Mouse (Mus musculus) heart, embryonic 12.5 days (tissue): ENCODE measurements at regions not wholly inside any gene's neighbourhood (a gene's known extent, or its start where the extent isn't known, plus 50 kb on each side); places are given as distances from the start of the nearest gene placed in this dataset.

ENCODE experiments used
- ATAC-seq: fragments of 200-750 bp; cut with Nextera tagmentation; 2 replicates; pipeline ENCODE4 v1.8.0; 2017; ENCODE audit warnings: moderate TSS enrichment, moderate library complexity; ENCODE audit not compliant: insufficient number of reproducible peaks, low FRiP score
- H3K27ac ChIP-seq: fragments of 300-500 bp; sonication (generic); 2 replicates; pipeline ENCODE4 v1.5.1; 2016; ENCODE audit warnings: mild to moderate bottlenecking, moderate library complexity; ENCODE audit not compliant: poor library complexity, severe bottlenecking
- H3K27me3 ChIP-seq: fragments of 300-500 bp; sonication (generic); replicated peaks from 2 replicates; pipeline ENCODE4 v1.6.1; 2016; ENCODE audit warnings: mild to moderate bottlenecking, moderate library complexity
- H3K36me3 ChIP-seq: fragments of 300-500 bp; sonication (generic); 2 replicates; pipeline ENCODE4 v1.6.1; 2016; ENCODE audit warnings: mild to moderate bottlenecking, moderate library complexity
- H3K4me1 ChIP-seq: fragments of 300-500 bp; sonication (generic); replicated peaks from 2 replicates; pipeline ENCODE4 v1.6.1; 2016; ENCODE audit warnings: mild to moderate bottlenecking
- H3K4me2 ChIP-seq: fragments of 300-500 bp; sonication (generic); 2 replicates; pipeline ENCODE4 v1.6.1; 2016; ENCODE audit warnings: mild to moderate bottlenecking, moderate library complexity
- H3K4me3 ChIP-seq: fragments of 300-500 bp; sonication (generic); 2 replicates; pipeline ENCODE4 v1.5.1; 2016; ENCODE audit warnings: mild to moderate bottlenecking
- H3K9ac ChIP-seq: fragments of 300-500 bp; sonication (generic); 2 replicates; pipeline ENCODE4 v1.6.1; 2016; ENCODE audit warnings: mild to moderate bottlenecking, moderate library complexity
- H3K9me3 ChIP-seq: fragments of 300-500 bp; sonication (generic); replicated peaks from 2 replicates; pipeline ENCODE4 v1.6.1; 2016; ENCODE audit warnings: mild to moderate bottlenecking, moderate library complexity
- WGBS: fragments of 180-500 bp; shearing (Covaris S2); methylation state at CpG from one replicate; pipeline ENCODE4 v1.1.7; 2016; 5-methylcytosine and 5-hydroxymethylcytosine counted together

GRCm38 (mm10) chr7:137713856-137714255 lies 276.4 kb downstream of the Glrx3 start:
- no peaks in the 10 kb centered on the region for H3K36me3 ChIP-seq
- H3K4me1 ChIP-seq = no peaks in the 10 kb centered on the region
- H3K4me2 ChIP-seq = no peak overlapping the region
- H3K4me3 ChIP-seq = no peak overlapping the region
- no peak overlapping the region for H3K27ac ChIP-seq
- H3K9me3 ChIP-seq = no peaks in the 10 kb centered on the region
- H3K9ac ChIP-seq = no peak overlapping the region
- ATAC-seq = no peak
- H3K27me3 ChIP-seq = no peaks in the 10 kb centered on the region
- 69% methylated on average over 3 of the region's 3 CpGs for WGBS

- 32% methylated on average over 12 of the region's 12 CpGs for WGBS
- Histone ChIP-seq H3K4me1 (no peaks in the 10 kb centered on the region), H3K27ac (no peak overlapping the region), H3K9ac (no peak overlapping the region), H3K4me2 (no peak overlapping the region), H3K27me3 (no peaks in the 10 kb centered on the region), H3K9me3 (no peaks in the 10 kb centered on the region), H3K36me3 (no peaks in the 10 kb centered on the region), H3K4me3 (no peak overlapping the region)
- ATAC-seq = no peak
Measured at GRCm38 (mm10) chr7:137714318-137714962, 277.0 kb downstream of the Glrx3 start.

GRCm38 (mm10) chr7:137715126-137715900 lies 277.9 kb downstream of the Glrx3 start:
- WGBS = 71% methylated on average over 6 of the region's 6 CpGs
- H3K4me1 ChIP-seq = no peaks in the 10 kb centered on the region
- no peaks in the 10 kb centered on the region for H3K27me3 ChIP-seq
- ATAC-seq = no peak
- no peaks in the 10 kb centered on the region for H3K9me3 ChIP-seq
- H3K4me3 ChIP-seq = no peak overlapping the region
- H3K4me2 ChIP-seq = no peak overlapping the region
- H3K9ac ChIP-seq = no peak overlapping the region
- H3K27ac ChIP-seq = no peak overlapping the region
- H3K36me3 ChIP-seq = no peaks in the 10 kb centered on the region

- ATAC-seq = no peak
- no peaks in the 10 kb centered on the region for H3K9me3 ChIP-seq
- H3K27me3 ChIP-seq = no peaks in the 10 kb centered on the region
- H3K36me3 ChIP-seq = no peaks in the 10 kb centered on the region
- no peak overlapping the region for H3K27ac ChIP-seq
- H3K9ac ChIP-seq = no peak overlapping the region
- WGBS = 59% methylated on average over 7 of the region's 7 CpGs
- no peak overlapping the region for H3K4me2 ChIP-seq
- H3K4me3 ChIP-seq = no peak overlapping the region
- H3K4me1 ChIP-seq = no peaks in the 10 kb centered on the region
Measured at GRCm38 (mm10) chr7:137723361-137724040, 286.1 kb downstream of the Glrx3 start.

GRCm38 (mm10) chr7:137726031-137726430 lies 288.6 kb downstream of the Glrx3 start:
- peak; percentile 36; the same call in 1 of the 2 replicates for ATAC-seq

GRCm38 (mm10) chr7:137735873-137736527 lies 298.6 kb downstream of the Glrx3 start:
- Histone ChIP-seq H3K27me3 (no peaks in the 10 kb centered on the region), H3K4me2 (no peak overlapping the region), H3K4me3 (no peak overlapping the region), H3K4me1 (no peaks in the 10 kb centered on the region; the same call in 1 of the 2 replicates), H3K27ac (no peak overlapping the region), H3K36me3 (no peaks in the 10 kb centered on the region), H3K9ac (no peak overlapping the region), H3K9me3 (no peaks in the 10 kb centered on the region)
- ATAC-seq = no peak
- 87% methylated on average over 5 of the region's 5 CpGs for WGBS

More at GRCm38 (mm10) chr7:137726031-137726430, 288.6 kb downstream of the Glrx3 start:
- Histone ChIP-seq H3K27ac (no peak overlapping the region), H3K36me3 (no peaks in the 10 kb centered on the region), H3K4me1 (no peaks in the 10 kb centered on the region), H3K4me3 (no peak overlapping the region), H3K9ac (no peak overlapping the region), H3K4me2 (no peak overlapping the region), H3K27me3 (no peaks in the 10 kb centered on the region), H3K9me3 (no peaks in the 10 kb centered on the region; the same call in 1 of the 2 replicates)
- WGBS = 71% methylated on average over 7 of the region's 7 CpGs

- no peaks in the 10 kb centered on the region for H3K9me3 ChIP-seq
- H3K27ac ChIP-seq = no peak overlapping the region
- H3K4me1 ChIP-seq = peaks cover 6% of the 10 kb centered on the region; the same call in 1 of the 2 replicates
- no peak overlapping the region for H3K4me3 ChIP-seq
- H3K4me2 ChIP-seq = no peak overlapping the region
- no peaks in the 10 kb centered on the region for H3K36me3 ChIP-seq
- 51% methylated on average over 3 of the region's 3 CpGs for WGBS
- no peak for ATAC-seq
- H3K9ac ChIP-seq = no peak overlapping the region
- H3K27me3 ChIP-seq = no peaks in the 10 kb centered on the region
Measured at GRCm38 (mm10) chr7:137741702-137742101, 304.3 kb downstream of the Glrx3 start.

- 23% methylated on average over 7 of the region's 7 CpGs for WGBS
- no peak for ATAC-seq
- H3K27ac ChIP-seq = no peak overlapping the region
Measured at GRCm38 (mm10) chr7:137742297-137742751, 304.9 kb downstream of the Glrx3 start.

GRCm38 (mm10) chr7:137745575-137745974 lies 308.2 kb downstream of the Glrx3 start:
- Histone ChIP-seq H3K9ac (no peak overlapping the region), H3K4me1 (peaks cover 6% of the 10 kb centered on the region; the same call in 1 of the 2 replicates), H3K36me3 (no peaks in the 10 kb centered on the region), H3K9me3 (no peaks in the 10 kb centered on the region), H3K27me3 (no peaks in the 10 kb centered on the region), H3K4me3 (no peak overlapping the region), H3K4me2 (no peak overlapping the region), H3K27ac (no peak overlapping the region)
- WGBS = 48% methylated on average over 1 of the region's 1 CpGs
- ATAC-seq = no peak

More at GRCm38 (mm10) chr7:137742297-137742751, 304.9 kb downstream of the Glrx3 start:
- no peaks in the 10 kb centered on the region for H3K36me3 ChIP-seq
- H3K4me3 ChIP-seq = no peak overlapping the region
- no peak overlapping the region for H3K9ac ChIP-seq
- H3K4me1 ChIP-seq = peaks cover 6% of the 10 kb centered on the region; the same call in 1 of the 2 replicates
- H3K9me3 ChIP-seq = no peaks in the 10 kb centered on the region
- H3K4me2 ChIP-seq = no peak overlapping the region
- no peaks in the 10 kb centered on the region for H3K27me3 ChIP-seq

GRCm38 (mm10) chr7:137745991-137746390 lies 308.6 kb downstream of the Glrx3 start:
- Histone ChIP-seq H3K27me3 (no peaks in the 10 kb centered on the region), H3K4me3 (no peak overlapping the region), H3K4me1 (peaks cover 6% of the 10 kb centered on the region; the same call in 1 of the 2 replicates), H3K9ac (no peak overlapping the region), H3K36me3 (no peaks in the 10 kb centered on the region), H3K9me3 (no peaks in the 10 kb centered on the region), H3K4me2 (no peak overlapping the region), H3K27ac (no peak overlapping the region)
- 75% methylated on average over 3 of the region's 3 CpGs for WGBS
- ATAC-seq = no peak
